Mouse (Mus musculus) thymus, adult 2 months (tissue): ENCODE measurements around the gene Pwwp2b.

Experiments used
- CTCF ChIP-seq: fragments of 200-500 bp; IDR thresholded peaks from 2 replicates; pipeline ENCODE4 v1.5.1; 2012; ENCODE audit warnings: mild to moderate bottlenecking, control low read depth, low read length, moderate library complexity, borderline replicate concordance; ENCODE audit not compliant: control insufficient read depth, poor library complexity, insufficient read depth; ENCODE audit errors: extremely low read depth
- POLR2A ChIP-seq: fragments of 200-500 bp; IDR thresholded peaks from 2 replicates; pipeline ENCODE4 v1.6.1; 2012; ENCODE audit warnings: mild to moderate bottlenecking, low read length, control low read depth, moderate library complexity; ENCODE audit not compliant: control insufficient read depth, poor library complexity, insufficient read depth; ENCODE audit errors: extremely low read depth

DNA sequence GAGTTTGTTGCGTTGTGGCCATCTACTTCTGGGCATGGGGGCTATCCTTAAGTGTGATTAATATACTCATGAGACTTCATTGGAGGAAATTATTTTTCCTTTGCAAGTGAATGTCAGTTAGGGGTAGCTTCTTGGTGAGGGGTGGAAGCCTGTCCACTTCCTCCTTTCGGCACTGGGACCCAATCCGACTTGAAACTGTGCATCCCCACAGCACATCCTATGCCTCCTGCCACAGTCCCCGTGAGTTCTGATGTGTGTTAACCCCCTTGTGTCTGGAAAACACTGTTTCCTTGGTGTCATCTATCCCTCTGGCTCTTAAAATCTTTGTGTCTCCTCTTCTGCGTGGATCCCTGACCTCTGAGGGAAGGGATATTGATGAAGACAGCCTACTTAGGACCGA is 47.1 kb upstream of the Pwwp2b start:
- no peak for TF ChIP-seq POLR2A
- TF ChIP-seq CTCF: no peak
